Mouse (Mus musculus) liver, embryonic 15.5 days (tissue): ENCODE results near the gene Spi1. TPM values are rescaled to one million over a fixed set of nuclear protein-coding genes. Genes with fewer than 3 reads are reported as not detected.

Source experiments
- ATAC-seq: fragments of 200-750 bp; cut with Nextera tagmentation; 2 replicates; pipeline ENCODE4 v1.8.0; 2017; ENCODE audit warnings: moderate number of reproducible peaks, mild to moderate bottlenecking, moderate library complexity; ENCODE audit not compliant: insufficient read depth
- H3K27ac ChIP-seq: fragments of 300-500 bp; sonication (generic); replicated peaks from 2 replicates; pipeline ENCODE4 v1.5.1; 2015; ENCODE audit warnings: mild to moderate bottlenecking, inconsistent platforms
- H3K27me3 ChIP-seq: fragments of 300-500 bp; sonication (generic); 2 replicates; pipeline ENCODE4 v1.6.1; 2015; ENCODE audit warnings: mild to moderate bottlenecking, inconsistent platforms
- H3K36me3 ChIP-seq: fragments of 300-500 bp; sonication (generic); replicated peaks from 2 replicates; pipeline ENCODE4 v1.6.1; 2015; ENCODE audit warnings: moderate library complexity, mild to moderate bottlenecking, inconsistent platforms
- H3K4me1 ChIP-seq: fragments of 300-500 bp; sonication (generic); replicated peaks from 2 replicates; pipeline ENCODE4 v1.6.1; 2015; ENCODE audit warnings: inconsistent platforms
- H3K4me2 ChIP-seq: fragments of 300-500 bp; sonication (generic); 2 replicates; pipeline ENCODE4 v1.6.1; 2015; ENCODE audit warnings: moderate library complexity, mild to moderate bottlenecking, inconsistent platforms
- H3K4me3 ChIP-seq: fragments of 300-500 bp; sonication (generic); replicated peaks from 2 replicates; pipeline ENCODE4 v1.5.1; 2015; ENCODE audit warnings: mild to moderate bottlenecking, inconsistent platforms
- H3K9ac ChIP-seq: fragments of 300-500 bp; sonication (generic); 2 replicates; pipeline ENCODE4 v1.6.1; 2015; ENCODE audit warnings: moderate library complexity, mild to moderate bottlenecking, inconsistent platforms
- H3K9me3 ChIP-seq: fragments of 300-500 bp; sonication (generic); replicated peaks from 2 replicates; pipeline ENCODE4 v1.6.1; 2016; ENCODE audit warnings: inconsistent platforms
- WGBS: fragments of 180-500 bp; shearing (Covaris S2); methylation state at CpG from one replicate; pipeline ENCODE4 v1.1.7; 2015; ENCODE audit warnings: mixed read lengths; ENCODE audit not compliant: insufficient replicate concordance; 5-methylcytosine and 5-hydroxymethylcytosine counted together
- polyA plus RNA-seq: library from polyadenylated mRNA; unstranded; fragments of >200 nt; fragmentation: Nextera tagmentation; extraction: Ambion mirVana; gene quantifications from 2 replicates; pipeline ENCODE4 v1.2.1, GENCODE M21; 2015

The Spi1 gene
- polyA plus RNA-seq, 1 experiment from 2014 or later, result 25.9 TPM

GRCm38 (mm10) chr2:91125101-91125500 is 42.9 kb downstream of the Spi1 start:
- H3K27me3 ChIP-seq, result peaks cover 6% of the 10 kb centered on the region; the same call in 1 of the 2 replicates
- WGBS, result 68% methylated on average over 10 of the region's 10 CpGs
- H3K4me3 ChIP-seq, result no peak overlapping the region
- no peak for ATAC-seq
- H3K27ac ChIP-seq, result no peak overlapping the region
- H3K9ac ChIP-seq, result no peak overlapping the region
- no peaks in the 10 kb centered on the region for H3K9me3 ChIP-seq
- no peaks in the 10 kb centered on the region for H3K36me3 ChIP-seq
- H3K4me2 ChIP-seq, result no peak overlapping the region
- H3K4me1 ChIP-seq, result no peaks in the 10 kb centered on the region

GRCm38 (mm10) chr2:91128761-91129160 is 46.6 kb downstream of the Spi1 start:
- no peak for ATAC-seq
- WGBS, result 51% methylated on average over 5 of the region's 5 CpGs

GRCm38 (mm10) chr2:91130126-91130525 is 47.9 kb downstream of the Spi1 start:
- Histone ChIP-seq H3K27ac (no peak overlapping the region), H3K9ac (no peak overlapping the region), H3K9me3 (no peaks in the 10 kb centered on the region), H3K4me3 (no peak overlapping the region), H3K4me2 (no peak overlapping the region), H3K27me3 (no peaks in the 10 kb centered on the region), H3K36me3 (no peaks in the 10 kb centered on the region), H3K4me1 (no peaks in the 10 kb centered on the region)
- WGBS, result 68% methylated on average over 6 of the region's 6 CpGs
- no peak for ATAC-seq

More at GRCm38 (mm10) chr2:91128761-91129160, 46.6 kb downstream of the Spi1 start:
- no peaks in the 10 kb centered on the region for H3K9me3 ChIP-seq
- H3K9ac ChIP-seq, result no peak overlapping the region
- H3K4me3 ChIP-seq, result no peak overlapping the region
- H3K36me3 ChIP-seq, result no peaks in the 10 kb centered on the region
- no peak overlapping the region for H3K27ac ChIP-seq
- H3K27me3 ChIP-seq, result no peaks in the 10 kb centered on the region
- no peak overlapping the region for H3K4me2 ChIP-seq
- H3K4me1 ChIP-seq, result no peaks in the 10 kb centered on the region

- Histone ChIP-seq H3K27me3 (no peaks in the 10 kb centered on the region), H3K4me3 (no peak overlapping the region), H3K9ac (no peak overlapping the region), H3K27ac (no peak overlapping the region), H3K4me2 (no peak overlapping the region), H3K36me3 (no peaks in the 10 kb centered on the region), H3K4me1 (no peaks in the 10 kb centered on the region), H3K9me3 (no peaks in the 10 kb centered on the region)
- no peak for ATAC-seq
- 79% methylated on average over 15 of the region's 15 CpGs for WGBS
Measured at GRCm38 (mm10) chr2:91131251-91131650, 49.1 kb downstream of the Spi1 start.

GRCm38 (mm10) chr2:91132035-91132434 is 49.8 kb downstream of the Spi1 start:
- ATAC-seq, result no peak
- Histone ChIP-seq H3K27ac (no peak overlapping the region), H3K9ac (no peak overlapping the region), H3K9me3 (no peaks in the 10 kb centered on the region), H3K36me3 (no peaks in the 10 kb centered on the region), H3K4me3 (no peak overlapping the region), H3K4me2 (no peak overlapping the region), H3K4me1 (no peaks in the 10 kb centered on the region), H3K27me3 (no peaks in the 10 kb centered on the region)
- 28% methylated on average over 3 of the region's 3 CpGs for WGBS

GRCm38 (mm10) chr2:91136513-91137412 is 54.6 kb downstream of the Spi1 start:
- Histone ChIP-seq H3K9ac (no peak overlapping the region), H3K4me2 (no peak overlapping the region), H3K4me1 (no peaks in the 10 kb centered on the region), H3K27ac (no peak overlapping the region), H3K9me3 (no peaks in the 10 kb centered on the region), H3K36me3 (peaks cover 10% of the 10 kb centered on the region; the same call in 1 of the 2 replicates), H3K4me3 (no peak overlapping the region), H3K27me3 (no peaks in the 10 kb centered on the region)
- 61% methylated on average over 11 of the region's 11 CpGs for whole genome bisulfite sequencing
- ATAC-seq, result no peak

GRCm38 (mm10) chr2:91137481-91137880 is 55.3 kb downstream of the Spi1 start:
- no peak overlapping the region for H3K4me2 ChIP-seq
- no peaks in the 10 kb centered on the region for H3K27me3 ChIP-seq
- H3K36me3 ChIP-seq, result peaks cover 13% of the 10 kb centered on the region
- H3K27ac ChIP-seq, result no peak overlapping the region
- H3K4me3 ChIP-seq, result no peak overlapping the region
- H3K9me3 ChIP-seq, result no peaks in the 10 kb centered on the region
- H3K9ac ChIP-seq, result no peak overlapping the region
- no peak for ATAC-seq
- no peaks in the 10 kb centered on the region for H3K4me1 ChIP-seq
- 72% methylated on average over 6 of the region's 6 CpGs for WGBS

GRCm38 (mm10) chr2:91139311-91139710 is 57.1 kb downstream of the Spi1 start:
- ATAC-seq, result no peak
- no peak overlapping the region for H3K4me3 ChIP-seq
- WGBS, result 64% methylated on average over 5 of the region's 5 CpGs
- H3K27ac ChIP-seq, result no peak overlapping the region
- H3K4me1 ChIP-seq, result no peaks in the 10 kb centered on the region
- no peak overlapping the region for H3K4me2 ChIP-seq
- H3K27me3 ChIP-seq, result no peaks in the 10 kb centered on the region
- no peaks in the 10 kb centered on the region for H3K9me3 ChIP-seq
- no peak overlapping the region for H3K9ac ChIP-seq
- H3K36me3 ChIP-seq, result peaks cover 21% of the 10 kb centered on the region

- Histone ChIP-seq H3K27ac (no peak overlapping the region), H3K9me3 (no peaks in the 10 kb centered on the region), H3K27me3 (no peaks in the 10 kb centered on the region), H3K4me3 (no peak overlapping the region), H3K4me1 (no peaks in the 10 kb centered on the region), H3K4me2 (no peak overlapping the region), H3K36me3 (peaks cover 24% of the 10 kb centered on the region), H3K9ac (no peak overlapping the region)
- no peak for ATAC-seq
- 82% methylated on average over 8 of the region's 8 CpGs for WGBS
Measured at GRCm38 (mm10) chr2:91139764-91140163, 57.6 kb downstream of the Spi1 start.

GRCm38 (mm10) chr2:91142920-91143319 is 60.7 kb downstream of the Spi1 start:
- no peaks in the 10 kb centered on the region for H3K9me3 ChIP-seq
- H3K27ac ChIP-seq, result no peak overlapping the region
- WGBS, result 75% methylated on average over 6 of the region's 6 CpGs
- no peaks in the 10 kb centered on the region for H3K27me3 ChIP-seq
- no peak overlapping the region for H3K9ac ChIP-seq
- H3K4me3 ChIP-seq, result no peak overlapping the region
- ATAC-seq, result no peak
- no peaks in the 10 kb centered on the region for H3K4me1 ChIP-seq
- H3K4me2 ChIP-seq, result no peak overlapping the region
- peaks cover 32% of the 10 kb centered on the region for H3K36me3 ChIP-seq

- no peak overlapping the region for H3K9ac ChIP-seq
- no peak for ATAC-seq
- H3K4me2 ChIP-seq, result no peak overlapping the region
- 87% methylated on average over 11 of the region's 11 CpGs for WGBS
- H3K27me3 ChIP-seq, result no peaks in the 10 kb centered on the region
- no peak overlapping the region for H3K27ac ChIP-seq
- H3K36me3 ChIP-seq, result peaks cover 32% of the 10 kb centered on the region
- no peak overlapping the region for H3K4me3 ChIP-seq
- no peaks in the 10 kb centered on the region for H3K9me3 ChIP-seq
- no peaks in the 10 kb centered on the region for H3K4me1 ChIP-seq
Measured at GRCm38 (mm10) chr2:91143401-91143800, 61.2 kb downstream of the Spi1 start.

GRCm38 (mm10) chr2:91148101-91148500 is 65.9 kb downstream of the Spi1 start:
- no peaks in the 10 kb centered on the region for H3K4me1 ChIP-seq
- H3K36me3 ChIP-seq, result peaks cover 27% of the 10 kb centered on the region
- H3K4me2 ChIP-seq, result no peak overlapping the region
- no peaks in the 10 kb centered on the region for H3K9me3 ChIP-seq
- no peak for ATAC-seq
- no peak overlapping the region for H3K4me3 ChIP-seq
- no peaks in the 10 kb centered on the region for H3K27me3 ChIP-seq
- H3K27ac ChIP-seq, result no peak overlapping the region
- no peak overlapping the region for H3K9ac ChIP-seq
